Mouse (Mus musculus): Measurements from ENCODE around the gene Tmem229b.

DNA sequence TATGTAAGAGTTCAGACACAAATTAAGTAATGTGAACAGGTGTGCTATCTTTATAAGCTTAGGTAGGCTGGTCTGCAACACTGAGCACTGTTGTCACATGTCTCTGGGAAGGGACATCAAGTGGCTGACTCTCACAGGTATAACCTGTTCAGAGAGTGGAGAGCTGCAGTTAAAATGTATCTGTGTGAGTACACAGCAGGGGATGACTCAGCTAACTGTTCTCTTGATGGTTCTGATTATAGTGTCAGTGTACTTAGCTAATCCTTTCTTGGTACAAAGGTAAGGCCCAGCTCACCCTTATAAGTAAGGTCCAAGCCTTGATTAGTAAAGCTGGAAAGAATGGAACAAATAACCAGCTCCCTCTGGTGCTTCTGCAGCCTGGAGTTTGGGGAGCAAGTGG lies 34.0 kb upstream of the Tmem229b start:
- TF ChIP-seq TAL1 (IDR thresholded peaks at IDR 0.05; ENCODE audit: low read length): no peak
- no peak for TF ChIP-seq GATA1 (IDR thresholded peaks at IDR 0.05; ENCODE audit: low read length)

All from erythroblast, embryonic 14.5 days (primary cell).